9 mouse cellular contexts compared by ENCODE assay signal in the genomic region with DNA sequence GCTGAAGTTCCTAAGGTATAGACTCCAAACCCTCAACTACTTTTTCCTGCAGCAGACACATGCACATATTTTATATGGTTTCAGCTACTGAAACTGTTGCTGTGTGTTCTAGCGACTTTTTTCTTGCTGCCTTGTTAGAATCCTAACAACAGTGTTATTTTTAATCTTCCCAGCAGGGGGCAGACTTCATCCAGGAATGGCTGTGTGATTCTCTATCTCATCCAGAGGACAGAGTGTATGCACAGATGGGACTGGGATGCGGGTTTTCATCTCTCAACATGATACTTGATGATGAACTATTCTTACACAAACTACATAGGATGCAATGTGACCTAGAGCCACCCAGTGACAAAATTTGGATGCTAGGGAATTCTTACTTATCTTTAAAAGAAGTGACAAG. TPM values are rescaled to one million over a fixed set of nuclear protein-coding genes. Genes with fewer than 3 reads are reported as not detected.
DNase-seq lines count a peak whose midpoint lies in the region; ATAC-seq lines count a peak whose summit lies in the region.
"Had no signal": no experiment of that assay in that cellular context is flagged by ENCODE, and none has a peak within 500 bp of the region (broad histone marks: within the 10 kb centered on the region; RNA-seq: fewer than 3 reads in every experiment).

No protein-coding gene starts in this region.

- peaks cover 16% of the 10 kb centered on the region for H3K4me1 ChIP-seq in embryonic facial prominence, embryonic 10.5 days
- no peaks in the 10 kb centered on the region for H3K4me1 ChIP-seq in hindbrain, embryonic 16.5 days (ENCODE audit: control insufficient read depth, insufficient read depth, low read depth, low read length)
- peaks cover 8% of the 10 kb centered on the region; the same call in 1 of the 2 replicates for H3K4me1 ChIP-seq in limb, embryonic 11.5 days (ENCODE audit: control insufficient read depth, insufficient read depth, low read length)

- no peak overlapping the region for H3K9ac ChIP-seq in hindbrain, embryonic 16.5 days (ENCODE audit: low read depth, low read length)
- no peak overlapping the region for H3K9ac ChIP-seq in limb, embryonic 11.5 days (ENCODE audit: low read length)

- peak; percentile 87 for ATAC-seq in hindbrain, embryonic 16.5 days
- ATAC-seq in limb, embryonic 11.5 days (ENCODE audit: insufficient number of reproducible peaks, low FRiP score, low TSS enrichment, low read depth): no peak
- no peak for ATAC-seq in megakaryocyte-erythroid progenitor cell, adult 5-6 weeks (replicated peaks; ENCODE audit: low FRiP score, low TSS enrichment, poor library complexity, severe bottlenecking)

- no peak overlapping the region for H3K4me2 ChIP-seq in hindbrain, embryonic 16.5 days (ENCODE audit: low read length)
- no peak overlapping the region for H3K4me2 ChIP-seq in limb, embryonic 11.5 days (ENCODE audit: low read depth, severe bottlenecking)

- H3K27ac ChIP-seq in embryonic facial prominence, embryonic 10.5 days (replicated peaks): no peak overlapping the region
- H3K27ac ChIP-seq in hindbrain, embryonic 16.5 days (ENCODE audit: low read depth, low read length): no peak overlapping the region
- no peak overlapping the region for H3K27ac ChIP-seq in limb, embryonic 11.5 days (replicated peaks; ENCODE audit: low read depth, low read length)

- no peaks in the 10 kb centered on the region for H3K36me3 ChIP-seq in embryonic facial prominence, embryonic 10.5 days (replicated peaks)
- H3K36me3 ChIP-seq in hindbrain, embryonic 16.5 days (ENCODE audit: control insufficient read depth, insufficient read depth, low read length): no peaks in the 10 kb centered on the region
- H3K36me3 ChIP-seq in limb, embryonic 11.5 days (ENCODE audit: control insufficient read depth, insufficient read depth, low read length): no peaks in the 10 kb centered on the region

- H3K27me3 ChIP-seq in embryonic facial prominence, embryonic 10.5 days (replicated peaks; ENCODE audit: low read depth, poor library complexity, severe bottlenecking): no peaks in the 10 kb centered on the region
- no peaks in the 10 kb centered on the region for H3K27me3 ChIP-seq in hindbrain, embryonic 16.5 days (replicated peaks; ENCODE audit: control insufficient read depth, insufficient read depth, low read length)
- no peaks in the 10 kb centered on the region for H3K27me3 ChIP-seq in limb, embryonic 11.5 days (ENCODE audit: control insufficient read depth, insufficient read depth, low read length)

- peak; percentile 22 for DNase-seq in testis, postnatal 14 days (ENCODE audit: low spot score)
- no peak for DNase-seq in testis, postnatal 10 days (ENCODE audit: low spot score)
- peak; percentile 70 for DNase-seq in adrenal gland, postnatal 14 days
- DNase-seq in embryonic facial prominence, embryonic 10.5 days (ENCODE audit: low spot score): peak; percentile 51
- DNase-seq in limb, embryonic 11.5 days (ENCODE audit: low spot score): peak; percentile 60
- DNase-seq in retina, adult 2 months (ENCODE audit: low read depth, low spot score): peak; percentile 75

- 35% methylated on average over 2 of the region's 2 CpGs for WGBS in embryonic facial prominence, embryonic 10.5 days
- 15% methylated on average over 2 of the region's 2 CpGs for WGBS in hindbrain, embryonic 16.5 days
- 34% methylated on average over 2 of the region's 2 CpGs for WGBS in limb, embryonic 11.5 days

- no peak overlapping the region for H3K4me3 ChIP-seq in embryonic facial prominence, embryonic 10.5 days
- H3K4me3 ChIP-seq in hindbrain, embryonic 16.5 days (ENCODE audit: low read length): no peak overlapping the region
- H3K4me3 ChIP-seq in limb, embryonic 11.5 days (ENCODE audit: low read depth, low read length): no peak overlapping the region

- no peaks in the 10 kb centered on the region for H3K9me3 ChIP-seq in embryonic facial prominence, embryonic 10.5 days
- no peaks in the 10 kb centered on the region for H3K9me3 ChIP-seq in hindbrain, embryonic 16.5 days (ENCODE audit: control insufficient read depth, low read length)
- no peaks in the 10 kb centered on the region for H3K9me3 ChIP-seq in limb, embryonic 11.5 days (ENCODE audit: control insufficient read depth, low read length)

RNA-seq across cellular contexts. Expression of a gene that starts 50.5 kb away (rescaled TPM):
- 23.3 and 25.3 TPM in 2 replicates for total RNA-seq in adrenal gland, postnatal 14 days (2021)
- 62.4 and 64.8 TPM in 2 replicates for polyA plus RNA-seq in embryonic facial prominence, embryonic 10.5 days (2016; fragmentation: Nextera tagmentation; extraction: Ambion mirVana)
- 43.0 and 43.3 TPM in 2 replicates for polyA plus RNA-seq in hindbrain, embryonic 16.5 days (2015; fragmentation: Nextera tagmentation; extraction: Ambion mirVana)
- 72.4 and 81.3 TPM in 2 replicates for polyA plus RNA-seq in limb, embryonic 11.5 days (2014; fragmentation: Nextera tagmentation; extraction: Ambion mirVana)
- total RNA-seq in megakaryocyte-erythroid progenitor cell, adult 5-6 weeks (2014; fragmentation: Nextera tagmentation): 9.8 TPM in 1 of 2 replicates, not detected in the other
- total RNA-seq in megakaryocyte-erythroid progenitor cell, adult 5-6 weeks (2017): not detected in 2 replicates
- total RNA-seq: neutrophil, adult 5-6 weeks had no signal

RNA-seq across cellular contexts. Expression of a gene that starts 54.0 kb away (rescaled TPM):
- 11.3 and 13.2 TPM in 2 replicates for total RNA-seq in adrenal gland, postnatal 14 days (2021)
- polyA plus RNA-seq in embryonic facial prominence, embryonic 10.5 days (2016; fragmentation: Nextera tagmentation; extraction: Ambion mirVana): 10.7 and 14.4 TPM in 2 replicates
- 5.1 and 7.6 TPM in 2 replicates for polyA plus RNA-seq in hindbrain, embryonic 16.5 days (2015; fragmentation: Nextera tagmentation; extraction: Ambion mirVana)
- 20.3 and 20.8 TPM in 2 replicates for polyA plus RNA-seq in limb, embryonic 11.5 days (2014; fragmentation: Nextera tagmentation; extraction: Ambion mirVana)
- not detected in 2 replicates for total RNA-seq in megakaryocyte-erythroid progenitor cell, adult 5-6 weeks (2014; fragmentation: Nextera tagmentation)
- total RNA-seq in megakaryocyte-erythroid progenitor cell, adult 5-6 weeks (2017): not detected in 2 replicates
